ENCODE assay signal across 8 mouse cellular contexts in genomic region chr12:11436497-11437265, GRCm38 (mm10). TPM values are rescaled to one million over a fixed set of nuclear protein-coding genes. Genes with fewer than 3 reads are reported as not detected.
DNase-seq lines count a peak whose midpoint lies in the region; ATAC-seq lines count a peak whose summit lies in the region.

TSS of gene Vsnl1 (minus strand) at chr12:11436613.

- peak within 1 kb of the TSS; percentile 38 for H3K9ac ChIP-seq in embryonic facial prominence, embryonic 12.5 days
- peak within 1 kb of the TSS; percentile 40 for H3K9ac ChIP-seq in limb, embryonic 11.5 days (ENCODE audit: low read length)
- peak within 1 kb of the TSS; percentile 65 for H3K9ac ChIP-seq in midbrain, embryonic 16.5 days (ENCODE audit: low read depth, low read length)

- H3K4me3 ChIP-seq in embryonic facial prominence, embryonic 12.5 days = peak within 1 kb of the TSS; percentile 39
- H3K4me3 ChIP-seq in limb, embryonic 11.5 days (ENCODE audit: low read depth, low read length) = peak within 1 kb of the TSS; percentile 35
- H3K4me3 ChIP-seq in midbrain, embryonic 16.5 days (ENCODE audit: low read depth, low read length) = peak within 1 kb of the TSS; percentile 53

- H3K4me1 ChIP-seq in embryonic facial prominence, embryonic 12.5 days = peaks cover 8% of the 10 kb centered on the region; the same call in 1 of the 2 replicates
- peaks cover 8% of the 10 kb centered on the region; the same call in 1 of the 2 replicates for H3K4me1 ChIP-seq in limb, embryonic 11.5 days (ENCODE audit: control insufficient read depth, insufficient read depth, low read length)
- H3K4me1 ChIP-seq in midbrain, embryonic 16.5 days (ENCODE audit: control insufficient read depth, insufficient read depth, low read length) = peaks cover 10% of the 10 kb centered on the region; the same call in 1 of the 2 replicates

- no peaks in the 10 kb centered on the region for H3K9me3 ChIP-seq in embryonic facial prominence, embryonic 12.5 days
- no peaks in the 10 kb centered on the region for H3K9me3 ChIP-seq in limb, embryonic 11.5 days (ENCODE audit: control insufficient read depth, low read length)
- no peaks in the 10 kb centered on the region for H3K9me3 ChIP-seq in midbrain, embryonic 16.5 days (replicated peaks; ENCODE audit: control insufficient read depth, low read length, poor library complexity, severe bottlenecking)

- H3K27ac ChIP-seq in embryonic facial prominence, embryonic 12.5 days = no peak within 1 kb of the TSS
- no peak within 1 kb of the TSS for H3K27ac ChIP-seq in limb, embryonic 11.5 days (replicated peaks; ENCODE audit: low read depth, low read length)
- peak within 1 kb of the TSS; percentile 80 for H3K27ac ChIP-seq in midbrain, embryonic 16.5 days (ENCODE audit: low read length)

- peaks cover 14% of the 10 kb centered on the region for H3K27me3 ChIP-seq in embryonic facial prominence, embryonic 12.5 days
- H3K27me3 ChIP-seq in limb, embryonic 11.5 days (ENCODE audit: control insufficient read depth, insufficient read depth, low read length) = no peaks in the 10 kb centered on the region; the same call in 1 of the 2 replicates
- no peaks in the 10 kb centered on the region for H3K27me3 ChIP-seq in midbrain, embryonic 16.5 days (ENCODE audit: control insufficient read depth, insufficient read depth, low read depth, low read length)

- no peaks in the 10 kb centered on the region for H3K36me3 ChIP-seq in embryonic facial prominence, embryonic 12.5 days
- no peaks in the 10 kb centered on the region for H3K36me3 ChIP-seq in limb, embryonic 11.5 days (ENCODE audit: control insufficient read depth, insufficient read depth, low read length)
- H3K36me3 ChIP-seq in midbrain, embryonic 16.5 days (ENCODE audit: control insufficient read depth, insufficient read depth, low read length) = no peaks in the 10 kb centered on the region

- peak within 1 kb of the TSS; percentile 78 for H3K4me2 ChIP-seq in embryonic facial prominence, embryonic 12.5 days (replicated peaks)
- H3K4me2 ChIP-seq in limb, embryonic 11.5 days (ENCODE audit: low read depth, severe bottlenecking) = peak within 1 kb of the TSS; percentile 69
- H3K4me2 ChIP-seq in midbrain, embryonic 16.5 days (ENCODE audit: low read length) = peak within 1 kb of the TSS; percentile 91

- WGBS in embryonic facial prominence, embryonic 12.5 days = 4% methylated on average over 34 of the region's 34 CpGs
- WGBS in limb, embryonic 11.5 days = 4% methylated on average over 34 of the region's 34 CpGs
- WGBS in midbrain, embryonic 16.5 days = 3% methylated on average over 34 of the region's 34 CpGs

- ATAC-seq in embryonic facial prominence, embryonic 12.5 days (ENCODE audit: insufficient number of reproducible peaks, insufficient read depth, low FRiP score, low TSS enrichment) = peak; percentile 93
- peak; percentile 89 for ATAC-seq in limb, embryonic 11.5 days (ENCODE audit: insufficient number of reproducible peaks, low FRiP score, low TSS enrichment, low read depth)
- ATAC-seq in midbrain, embryonic 16.5 days = peak; percentile 97

- DNase-seq in adrenal gland, postnatal 25 days = peak; percentile 80
- peak; percentile 8 for DNase-seq in heart, adult 8-10 months (ENCODE audit: low spot score)
- DNase-seq in kidney, adult 9 months = peak; percentile 32
- DNase-seq in limb, embryonic 11.5 days (ENCODE audit: low spot score) = peak; percentile 83
- DNase-seq in telencephalon, adult 2 months (ENCODE audit: low read depth, low spot score) = peak; percentile 95
- no peak for DNase-seq in thymus, postnatal 36 days

RNA-seq across cellular contexts. Expression of gene Vsnl1, which starts in this region (rescaled TPM):
- total RNA-seq in adrenal gland, postnatal 25 days (2021) = 26.5 and 30.9 TPM in 2 replicates
- polyA plus RNA-seq in embryonic facial prominence, embryonic 12.5 days (2016; fragmentation: Nextera tagmentation; extraction: Ambion mirVana) = 1.1 and 2.2 TPM in 2 replicates
- 1 to 10 TPM in 1 of 4 experiments, under 1 TPM in 3; 0.26 to 1.2 (median 0.78) TPM for total RNA-seq in heart, adult 8-10 months (2022)
- 0.28 and 0.67 TPM in 2 replicates for polyA plus RNA-seq in limb, embryonic 11.5 days (2014; fragmentation: Nextera tagmentation; extraction: Ambion mirVana)
- 80.5 and 145 TPM in 2 replicates for polyA plus RNA-seq in midbrain, embryonic 16.5 days (2015; fragmentation: Nextera tagmentation; extraction: Ambion mirVana)

Comparison
In these comparisons a context has a peak if more than half of its experiments do, and no peak if none do; other contexts are left out.
1. RNA of gene Vsnl1 (total RNA-seq): 26.5 to 30.9 TPM in adrenal gland, postnatal 25 days; 0.26 to 1.2 TPM in heart, adult 8-10 months; every median in the first group is over 10 times any median in the second.
2. RNA of gene Vsnl1 (polyA plus RNA-seq): 80.5 to 145 TPM in midbrain, embryonic 16.5 days; 1.1 to 2.2 TPM in embryonic facial prominence, embryonic 12.5 days and 0.28 to 0.67 TPM in limb, embryonic 11.5 days; every median in the first group is over 10 times any median in the second.
3. Peak in DNase-seq, ATAC-seq, H3K4me3 ChIP-seq, H3K9ac ChIP-seq and H3K4me2 ChIP-seq in limb, embryonic 11.5 days; RNA of the gene not detected or under 1 TPM.
4. DNase-seq: peak in adrenal gland, postnatal 25 days (single experiment), heart, adult 8-10 months (single experiment), kidney, adult 9 months (single experiment) and telencephalon, adult 2 months (single experiment); none in thymus, postnatal 36 days (0 of 2).
5. Peak in every context shown above with its lines, with median percentiles within 50 percentile points of each other: ATAC-seq, H3K4me2 ChIP-seq, H3K4me3 ChIP-seq and H3K9ac ChIP-seq.